Mouse (Mus musculus) kidney, postnatal 10 days (tissue): ENCODE measurements around the gene Akt3.

ENCODE experiments used
- DNase-seq: peaks from one replicate; pipeline ENCODE4 v3.0.0; 2021; ENCODE audit warnings: mixed read lengths

The Akt3 gene

GRCm38 (mm10) chr1:177045885-177046284 lies 212.1 kb downstream of the Akt3 start:
- peak; percentile 83 for DNase-seq

- DNase-seq, result no peak
Measured at GRCm38 (mm10) chr1:177040058-177040457, 217.9 kb downstream of the Akt3 start.

DNA sequence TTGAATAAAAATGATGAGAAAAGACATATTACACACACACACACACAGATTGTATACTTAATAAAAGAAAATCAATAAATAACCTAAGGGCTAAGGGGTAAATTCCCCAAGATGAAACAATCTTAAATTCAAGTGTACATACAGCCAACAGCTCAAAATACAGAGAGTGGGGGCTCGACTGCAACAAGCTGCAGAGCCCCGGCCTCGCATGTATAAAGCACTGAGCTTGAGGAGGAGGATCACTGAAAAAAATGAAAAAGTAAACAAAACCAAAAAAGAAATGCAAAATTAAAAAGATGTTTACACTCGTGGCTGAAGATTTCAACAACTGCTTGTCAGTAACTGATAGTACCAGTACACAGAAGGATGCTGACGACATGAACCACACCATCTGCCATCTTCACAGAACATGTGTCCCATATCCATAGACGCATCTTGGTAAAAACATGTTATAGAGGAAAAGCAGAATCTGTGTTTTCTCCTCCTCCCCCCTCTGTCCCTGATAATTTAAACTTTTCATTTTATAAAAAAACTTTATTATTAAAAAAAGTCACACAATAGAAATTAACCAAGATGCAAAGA lies 218.8 kb downstream of the Akt3 start:
- no peak for DNase-seq

- DNase-seq, result no peak
Measured at GRCm38 (mm10) chr1:177038383-177038782, 219.6 kb downstream of the Akt3 start.

- DNase-seq, result no peak
Measured at GRCm38 (mm10) chr1:177035460-177035859, 222.5 kb downstream of the Akt3 start.

GRCm38 (mm10) chr1:177032233-177032632 lies 225.8 kb downstream of the Akt3 start:
- no peak for DNase-seq

GRCm38 (mm10) chr1:177031196-177031595 lies 226.8 kb downstream of the Akt3 start:
- no peak for DNase-seq

- no peak for DNase-seq
Measured at GRCm38 (mm10) chr1:177030669-177031068, 227.3 kb downstream of the Akt3 start.

DNA sequence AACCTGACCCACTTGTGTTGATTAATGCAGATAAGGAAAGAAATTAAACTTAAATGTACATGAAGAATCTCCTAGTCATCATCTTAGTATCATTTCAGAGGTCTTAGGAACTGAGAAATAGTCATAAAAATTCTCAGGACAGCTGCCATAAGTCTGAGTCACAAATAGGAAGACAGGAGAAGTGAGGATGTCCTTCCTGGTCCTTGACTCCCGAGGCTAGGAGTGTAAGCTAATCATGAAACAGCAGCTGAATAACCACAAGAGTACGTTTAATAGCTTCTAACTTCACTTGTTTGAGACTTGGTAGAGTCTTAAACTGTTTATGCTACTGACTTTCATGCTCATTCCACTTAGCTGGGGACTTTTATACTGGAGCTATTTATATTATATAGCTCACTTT lies 229.0 kb downstream of the Akt3 start:
- no peak for DNase-seq

DNA sequence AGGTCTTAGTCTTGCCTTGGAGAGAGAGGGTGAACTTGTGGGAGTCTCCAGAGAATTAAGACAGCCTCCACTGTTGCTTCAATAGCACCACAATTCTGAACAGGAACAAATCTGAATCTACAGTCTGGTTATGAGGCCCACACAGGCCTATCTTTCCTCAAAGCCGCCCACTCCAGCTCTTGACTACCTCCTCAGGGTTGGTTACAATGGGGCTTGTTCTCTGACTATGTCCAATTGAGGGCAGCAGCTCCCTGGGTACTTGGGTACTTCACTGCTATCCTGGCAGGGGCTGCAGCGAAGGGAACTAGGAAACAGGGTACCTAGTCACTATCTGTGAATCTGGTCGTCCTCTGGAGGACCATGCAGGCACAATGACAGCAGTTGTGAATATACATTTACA lies 230.3 kb downstream of the Akt3 start:
- no peak for DNase-seq

DNA sequence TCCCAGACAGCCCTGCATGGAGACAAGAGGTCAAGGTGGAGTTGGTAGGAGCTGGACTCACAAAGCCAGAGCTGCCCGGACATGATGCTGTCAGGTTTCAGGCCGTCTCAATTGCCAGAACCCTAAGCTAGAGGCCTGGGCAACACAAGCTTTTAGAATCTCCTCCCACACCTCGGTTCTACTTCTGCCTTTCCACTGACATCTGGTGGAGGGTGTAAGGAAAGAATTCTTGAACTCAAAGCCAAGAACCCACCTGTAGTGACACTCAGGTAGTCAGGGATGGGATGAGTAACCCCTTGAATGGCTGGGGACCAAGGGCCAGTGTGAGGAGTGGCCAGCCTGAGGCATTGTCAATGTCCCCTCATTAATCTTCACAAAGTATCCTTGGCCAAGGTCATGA lies 235.3 kb downstream of the Akt3 start:
- no peak for DNase-seq

DNA sequence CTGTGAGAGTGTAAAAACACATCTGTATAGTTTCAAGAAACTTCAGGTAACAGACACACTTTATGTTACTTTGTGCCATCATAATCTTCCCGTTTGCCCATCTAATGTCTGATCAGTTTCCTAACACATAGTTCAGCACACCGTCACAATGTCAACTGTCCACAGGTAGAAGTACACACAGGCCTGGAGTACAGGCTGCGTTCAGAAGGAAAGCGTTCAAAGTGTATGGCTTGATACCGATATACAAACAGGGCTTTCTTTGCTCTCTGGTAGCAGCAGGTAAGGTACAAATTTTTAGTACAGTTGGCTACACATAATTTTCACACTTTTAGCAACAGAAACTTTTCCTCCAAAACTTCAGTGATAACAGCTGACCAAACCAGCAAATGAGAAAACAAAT lies 238.3 kb downstream of the Akt3 start:
- no peak for DNase-seq

GRCm38 (mm10) chr1:177018750-177019149 lies 239.3 kb downstream of the Akt3 start:
- no peak for DNase-seq

GRCm38 (mm10) chr1:177016729-177017128 lies 241.3 kb downstream of the Akt3 start:
- DNase-seq, result no peak

DNA sequence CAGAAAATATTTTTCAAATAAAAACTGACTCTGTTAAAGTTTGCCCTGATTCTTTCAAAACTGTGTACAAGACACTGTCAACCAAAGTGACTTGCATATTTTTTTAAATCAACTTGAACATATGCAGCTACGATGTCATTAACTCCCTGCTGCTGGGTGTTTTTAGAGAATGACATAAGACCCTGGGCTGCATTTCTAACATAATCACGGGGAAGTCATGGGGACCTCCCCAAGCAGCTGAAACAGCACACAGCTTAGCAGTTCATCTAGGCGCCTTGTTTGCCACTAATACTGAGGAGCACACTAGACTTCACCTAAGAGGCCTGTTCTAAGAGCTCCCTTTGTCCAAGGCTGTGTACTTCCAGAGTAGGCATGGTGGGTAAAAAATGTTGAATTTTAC lies 242.1 kb downstream of the Akt3 start:
- DNase-seq, result no peak

- no peak for DNase-seq
Measured at GRCm38 (mm10) chr1:177014921-177015439, 243.0 kb downstream of the Akt3 start.

- no peak for DNase-seq
Measured at GRCm38 (mm10) chr1:177014346-177014745, 243.7 kb downstream of the Akt3 start.

GRCm38 (mm10) chr1:177013776-177014175 lies 244.2 kb downstream of the Akt3 start:
- DNase-seq, result no peak

DNA sequence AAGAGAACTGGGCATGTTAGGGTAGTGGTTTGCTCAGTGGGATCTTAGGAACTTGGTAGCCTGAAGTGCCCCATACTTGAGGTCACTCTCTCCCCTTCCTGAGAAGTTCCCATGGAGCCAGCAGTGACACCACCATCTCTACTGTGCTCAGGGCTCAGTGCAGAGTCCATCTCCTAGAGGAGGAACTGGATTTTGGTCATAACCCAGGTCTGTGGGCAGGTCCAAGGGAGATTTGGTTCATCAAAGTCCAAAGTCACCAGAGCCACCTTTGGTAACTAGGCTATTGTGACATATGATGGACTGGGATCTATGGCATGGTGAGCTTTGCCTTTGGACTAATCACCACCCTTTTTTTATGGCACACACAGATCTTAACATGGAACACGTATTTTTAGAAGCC lies 244.7 kb downstream of the Akt3 start:
- DNase-seq, result no peak

GRCm38 (mm10) chr1:177012774-177013173 lies 245.2 kb downstream of the Akt3 start:
- no peak for DNase-seq

DNA sequence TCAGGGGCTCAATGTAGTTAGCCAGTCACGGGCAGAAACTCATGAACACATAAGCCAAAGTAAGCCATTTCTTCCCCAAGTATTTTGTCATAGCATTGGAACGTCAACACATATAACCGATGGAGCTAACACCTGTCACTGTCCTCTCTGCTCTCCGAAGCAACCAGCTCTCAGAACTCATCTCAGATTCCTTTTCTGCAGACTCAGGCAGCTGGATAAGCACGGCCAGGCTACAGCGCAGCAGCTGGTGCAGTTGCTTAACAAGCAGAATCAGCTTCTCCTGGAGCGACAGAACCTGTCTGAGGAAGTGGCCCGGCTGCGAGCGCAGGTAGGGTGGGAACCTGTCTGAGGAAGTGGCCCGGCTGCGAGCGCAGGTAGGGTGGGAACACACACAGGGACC lies 246.3 kb downstream of the Akt3 start:
- DNase-seq, result no peak

DNA sequence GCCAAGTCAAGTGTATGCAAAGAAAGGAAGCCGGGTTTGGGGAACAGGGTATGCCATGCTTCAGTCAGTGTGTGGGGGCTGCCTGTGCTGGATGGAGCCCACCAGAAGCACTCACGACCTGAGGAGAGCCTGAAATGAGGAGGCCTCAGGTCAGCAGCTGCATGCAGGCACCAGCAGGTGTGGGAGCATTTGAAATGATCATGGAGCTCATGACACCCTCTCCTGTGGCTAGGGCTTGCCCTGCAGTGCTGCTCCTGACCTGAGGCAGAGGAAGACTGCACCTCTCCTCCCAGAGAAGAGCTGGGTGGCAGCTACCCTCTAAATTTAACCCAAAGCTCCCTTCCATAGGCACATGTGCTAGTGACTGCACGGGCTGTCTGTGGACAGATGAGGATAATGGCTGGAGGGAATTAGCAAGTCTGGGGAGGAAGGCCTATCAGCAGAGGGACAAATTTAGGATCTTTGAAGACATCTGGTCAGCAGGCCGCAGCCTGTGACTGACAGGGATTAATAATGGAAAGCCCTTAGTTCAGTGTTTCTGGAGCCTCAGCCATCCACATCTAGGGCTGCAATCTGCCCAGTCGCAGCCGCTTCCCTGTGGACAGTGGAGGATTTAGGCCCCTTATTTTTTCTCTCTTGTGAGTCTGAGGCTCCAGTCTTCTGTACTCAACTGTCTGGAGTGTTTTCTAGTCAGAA lies 247.2 kb downstream of the Akt3 start:
- DNase-seq, result no peak

DNA sequence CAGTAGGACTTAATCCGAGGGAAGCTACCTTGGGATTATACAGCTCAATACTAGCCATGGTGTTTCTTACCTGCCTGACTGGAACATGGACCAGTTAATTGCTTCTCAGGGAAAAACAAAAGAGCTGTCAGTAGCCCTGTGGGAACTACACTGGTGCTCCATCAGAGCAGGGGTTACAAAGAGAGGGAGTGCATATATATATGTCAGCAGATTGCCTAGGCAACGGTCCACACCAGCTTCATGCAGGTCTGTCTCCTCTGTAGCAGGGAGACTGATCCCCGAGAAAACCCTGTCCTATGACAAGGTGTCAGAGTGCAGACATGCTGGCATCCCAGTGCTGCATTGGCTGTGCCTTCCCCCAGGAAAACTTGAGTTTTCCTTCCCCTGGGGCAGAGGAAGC lies 248.0 kb downstream of the Akt3 start:
- DNase-seq, result no peak

GRCm38 (mm10) chr1:177008777-177009176 lies 249.2 kb downstream of the Akt3 start:
- no peak for DNase-seq

GRCm38 (mm10) chr1:177007405-177007804 lies 250.6 kb downstream of the Akt3 start:
- no peak for DNase-seq
